Mouse (Mus musculus): ENCODE results near the gene C8b. TPM values are rescaled to one million over a fixed set of nuclear protein-coding genes. Genes with fewer than 3 reads are reported as not detected.

C8b gene
- polyA plus RNA-seq (2014; fragmentation: Illumina TruSeq; extraction: RNeasy Lipid Tissue Mini Kit (QIAGEN cat#74804); ENCODE audit: low read depth, low replicate concordance) = 169 TPM

DNA sequence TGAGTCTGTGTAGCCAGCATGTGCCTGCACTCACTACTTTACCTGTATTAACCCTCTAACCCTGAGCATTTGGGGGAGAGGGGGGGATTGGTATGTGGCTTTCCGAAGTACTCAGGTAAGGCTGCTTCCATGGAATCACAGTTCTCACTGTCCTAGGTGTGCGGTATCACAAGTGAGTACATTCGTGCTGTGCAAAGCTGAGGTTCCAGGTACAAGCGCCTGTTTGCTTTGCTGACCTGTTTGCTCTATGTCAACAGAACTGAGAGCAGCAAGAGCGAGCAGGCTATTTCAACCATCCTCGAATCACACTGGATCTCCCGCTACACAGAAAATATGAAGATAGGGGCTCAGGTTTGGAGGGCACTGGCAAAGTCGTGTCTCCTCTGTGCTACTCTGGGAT is at the start of gene C8b:
TSS of gene C8b (plus strand) at position 253 of the 400 bp plus-strand sequence.

Other genes with a start within 250 kb of the C8b start
- not detected for gene Gm17662, start 91.0 kb downstream of the C8b start, polyA plus RNA-seq (2014; fragmentation: Illumina TruSeq; extraction: RNeasy Lipid Tissue Mini Kit (QIAGEN cat#74804); ENCODE audit: low read depth, low replicate concordance)
- gene C8a, start 110.1 kb downstream of the C8b start, polyA plus RNA-seq (2014; fragmentation: Illumina TruSeq; extraction: RNeasy Lipid Tissue Mini Kit (QIAGEN cat#74804); ENCODE audit: low read depth, low replicate concordance) = 406 TPM
- gene Fyb2, start 147.1 kb downstream of the C8b start, polyA plus RNA-seq (2014; fragmentation: Illumina TruSeq; extraction: RNeasy Lipid Tissue Mini Kit (QIAGEN cat#74804); ENCODE audit: low read depth, low replicate concordance) = 8.7 TPM

Measured in liver, adult 10 weeks (tissue).